15 mouse cellular contexts compared by ENCODE assay signal in genomic region chr16:38705531-38706281, GRCm38 (mm10). TPM values are rescaled to one million over a fixed set of nuclear protein-coding genes. Genes with fewer than 3 reads are reported as not detected.
DNase-seq lines count a peak whose midpoint lies in the region; ATAC-seq and TF ChIP-seq lines count a peak whose summit lies in the region.
"Had no signal": no experiment of that assay in that cellular context is flagged by ENCODE, and none has a peak within 500 bp of the region (broad histone marks: within the 10 kb centered on the region; RNA-seq: fewer than 3 reads in every experiment).

No protein-coding gene starts in this region.

- WGBS in heart, embryonic 16.5 days: 50% methylated on average over 9 of the region's 9 CpGs

- no peaks in the 10 kb centered on the region; the same call in 1 of the 2 replicates for H3K36me3 ChIP-seq in heart, embryonic 16.5 days (ENCODE audit: control insufficient read depth, insufficient read depth)
- H3K36me3 ChIP-seq: liver, embryonic 12.5 days had no signal

- no peaks in the 10 kb centered on the region for H3K9me3 ChIP-seq in heart, embryonic 16.5 days (replicated peaks; ENCODE audit: control insufficient read depth, low read length)
- H3K9me3 ChIP-seq: liver, embryonic 12.5 days; megakaryocyte, embryonic 14.5 days had no signal

- no peak for TF ChIP-seq CTCF in layer of hippocampus, adult 2 months (conservative IDR thresholded peaks at IDR 0.05)

- H3K4me2 ChIP-seq in heart, embryonic 16.5 days (ENCODE audit: low read depth, low read length): peak overlapping the region; percentile 8; the same call in 1 of the 2 replicates
- H3K4me2 ChIP-seq: liver, embryonic 12.5 days had no signal

- no peaks in the 10 kb centered on the region for H3K27me3 ChIP-seq in heart, embryonic 16.5 days (ENCODE audit: control insufficient read depth, insufficient read depth, low read length)

- H3K27ac ChIP-seq in layer of hippocampus, adult 2 months: peak overlapping the region; percentile 39; the same call in 1 of the 2 replicates
- peak overlapping the region; percentile 59 for H3K27ac ChIP-seq in heart, embryonic 16.5 days (ENCODE audit: low read length)
- H3K27ac ChIP-seq: hindbrain, postnatal 0 days; liver, embryonic 12.5 days had no signal

- H3K4me3 ChIP-seq in layer of hippocampus, adult 2 months: no peak overlapping the region
- no peak overlapping the region for H3K4me3 ChIP-seq in heart, embryonic 16.5 days (ENCODE audit: low read length)
- H3K4me3 ChIP-seq: erythroblast, embryonic 14.5 days; liver, embryonic 12.5 days; megakaryocyte, embryonic 14.5 days had no signal

- H3K9ac ChIP-seq in heart, embryonic 16.5 days (ENCODE audit: low read length): peak overlapping the region; percentile 34
- H3K9ac ChIP-seq: liver, embryonic 12.5 days had no signal

- DNase-seq in heart, adult 11 months: peak; percentile 93
- no peak for DNase-seq in heart, adult 9 months (ENCODE audit: low spot score in 2 of 2)
- no peak for DNase-seq in layer of hippocampus, adult 2 months (ENCODE audit: low spot score in 2 of 2)
- no peak for DNase-seq in layer of hippocampus, adult 18-20 months (ENCODE audit: low spot score in 2 of 2)
- DNase-seq in lung, postnatal 4 days: peak; percentile 51 to 75
- DNase-seq in urinary bladder, postnatal 25 days (ENCODE audit: low spot score): no peak
- no peak for DNase-seq in MN1 (ENCODE audit: low spot score)
- DNase-seq: adrenal gland, postnatal 25 days; B cell, adult 2 months; cerebellum, adult 11-12 months had no signal

- ATAC-seq in heart, embryonic 16.5 days (replicated peaks; ENCODE audit: extremely low read depth, insufficient read depth, low FRiP score): no peak
- ATAC-seq: hindbrain, postnatal 0 days; liver, embryonic 12.5 days had no signal

- peaks cover 84% of the 10 kb centered on the region for H3K4me1 ChIP-seq in heart, embryonic 16.5 days (ENCODE audit: control insufficient read depth, insufficient read depth, low read length)
- H3K4me1 ChIP-seq: liver, embryonic 12.5 days had no signal

RNA-seq across cellular contexts. Expression of gene Arhgap31, which starts 7.4 kb away (rescaled TPM):
- total RNA-seq in layer of hippocampus, adult 2 months (2021): 10 to 100 TPM; 17.9 to 18.5 TPM
- total RNA-seq in layer of hippocampus, adult 18-20 months (2021): 10 to 100 TPM; 18.0 to 19.5 TPM
- polyA plus RNA-seq in heart, embryonic 16.5 days (2015; fragmentation: Nextera tagmentation; extraction: Ambion mirVana): 38.0 and 42.0 TPM in 2 replicates

RNA-seq across cellular contexts. Expression of gene B4galt4, which starts 36.4 kb away (rescaled TPM):
- total RNA-seq in layer of hippocampus, adult 2 months (2021): 10 to 100 TPM; 34.3 to 39.7 TPM
- 10 to 100 TPM; 35.1 to 35.7 TPM for total RNA-seq in layer of hippocampus, adult 18-20 months (2021)
- polyA plus RNA-seq in heart, embryonic 16.5 days (2015; fragmentation: Nextera tagmentation; extraction: Ambion mirVana): 22.5 and 22.8 TPM in 2 replicates
- polyA plus RNA-seq: erythroblast, embryonic 14.5 days had no signal

Comparison
In these comparisons a context has a peak if more than half of its experiments do, and no peak if none do; other contexts are left out.
1. DNase-seq: peak in heart, adult 11 months (single experiment) and lung, postnatal 4 days (2 of 2); none in heart, adult 9 months (0 of 2), layer of hippocampus, adult 2 months (0 of 2), layer of hippocampus, adult 18-20 months (0 of 2), urinary bladder, postnatal 25 days (single experiment) and MN1 (single experiment).